In the genomic region with DNA sequence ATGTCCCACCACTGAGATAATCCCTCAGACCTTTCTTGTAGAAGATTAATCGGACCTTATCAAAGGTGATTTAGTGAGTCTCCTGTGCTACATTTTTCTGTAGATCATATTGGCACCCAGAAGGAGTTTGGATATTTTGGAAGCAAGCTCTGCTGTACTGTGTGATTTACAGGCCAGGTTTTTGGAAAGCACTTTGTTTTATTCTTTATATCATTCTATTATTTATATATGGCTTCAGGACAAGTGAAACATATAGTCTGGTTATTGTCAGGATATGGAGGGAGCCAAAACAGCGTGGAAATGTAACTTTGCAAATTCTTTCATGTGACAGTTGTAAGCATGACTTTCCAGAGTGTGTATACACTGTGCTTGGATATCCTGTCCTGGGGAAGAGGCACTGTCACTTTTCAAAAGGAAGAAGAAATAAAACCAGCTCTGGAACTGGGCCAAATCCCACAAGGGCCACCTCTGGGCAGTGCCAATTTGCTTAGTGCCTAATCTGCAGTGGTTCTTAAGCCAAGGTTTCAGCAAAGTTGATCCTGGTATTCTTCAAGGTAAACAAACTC, we compare ENCODE assay signal across 24 mouse cellular contexts.
DNase-seq lines count a peak whose midpoint lies in the region; ATAC-seq and TF ChIP-seq lines count a peak whose summit lies in the region.
"Had no signal": no experiment of that assay in that cellular context is flagged by ENCODE, and none has a peak within 500 bp of the region (broad histone marks: within the 10 kb centered on the region; RNA-seq: fewer than 3 reads in every experiment).

No protein-coding gene starts in this region.

- no peaks in the 10 kb centered on the region for H3K27me3 ChIP-seq in lung, embryonic 16.5 days (ENCODE audit: control insufficient read depth, insufficient read depth, low read depth, low read length)
- no peaks in the 10 kb centered on the region for H3K27me3 ChIP-seq in lung, postnatal 0 days (replicated peaks; ENCODE audit: insufficient read depth, low read length)
- H3K27me3 ChIP-seq in stomach, embryonic 14.5 days (ENCODE audit: control insufficient read depth, insufficient read depth, low read length), result no peaks in the 10 kb centered on the region
- no peaks in the 10 kb centered on the region for H3K27me3 ChIP-seq in stomach, postnatal 0 days (ENCODE audit: control insufficient read depth, insufficient read depth, low read length)
- H3K27me3 ChIP-seq: forebrain, embryonic 13.5 days; heart, embryonic 12.5 days; heart, embryonic 15.5 days had no signal

- H3K36me3 ChIP-seq in lung, embryonic 16.5 days (ENCODE audit: control insufficient read depth, insufficient read depth, low read length), result no peaks in the 10 kb centered on the region
- no peaks in the 10 kb centered on the region for H3K36me3 ChIP-seq in lung, postnatal 0 days (ENCODE audit: insufficient read depth, low read length)
- no peaks in the 10 kb centered on the region for H3K36me3 ChIP-seq in stomach, embryonic 14.5 days (ENCODE audit: control insufficient read depth, insufficient read depth, low read length)
- H3K36me3 ChIP-seq in stomach, postnatal 0 days (ENCODE audit: control insufficient read depth, insufficient read depth, low read length), result no peaks in the 10 kb centered on the region
- H3K36me3 ChIP-seq: forebrain, embryonic 10.5 days; heart, embryonic 12.5 days; heart, embryonic 15.5 days had no signal

- WGBS in lung, embryonic 16.5 days, result 55% methylated on average over 2 of the region's 2 CpGs
- WGBS in lung, postnatal 0 days, result 55% methylated on average over 2 of the region's 2 CpGs
- WGBS in stomach, embryonic 14.5 days, result 40% methylated on average over 2 of the region's 2 CpGs
- 48% methylated on average over 2 of the region's 2 CpGs for WGBS in stomach, postnatal 0 days

- H3K4me3 ChIP-seq in lung, embryonic 16.5 days (ENCODE audit: low read length), result no peak overlapping the region
- H3K4me3 ChIP-seq in lung, postnatal 0 days (ENCODE audit: low read depth, low read length), result no peak overlapping the region
- no peak overlapping the region for H3K4me3 ChIP-seq in stomach, embryonic 14.5 days (ENCODE audit: low read depth, low read length)
- no peak overlapping the region for H3K4me3 ChIP-seq in stomach, postnatal 0 days (ENCODE audit: low read depth, low read length)
- H3K4me3 ChIP-seq: forebrain, embryonic 10.5 days; forebrain, embryonic 13.5 days; heart, embryonic 12.5 days; heart, embryonic 15.5 days had no signal

- no peak for TF ChIP-seq CTCF in lung, postnatal 0 days (IDR thresholded peaks at IDR 0.05)
- TF ChIP-seq CTCF in stomach, postnatal 0 days (IDR thresholded peaks at IDR 0.05; ENCODE audit: low read depth), result no peak

- no peak for TF ChIP-seq EP300 in lung, postnatal 0 days (IDR thresholded peaks at IDR 0.05)
- no peak for TF ChIP-seq EP300 in stomach, postnatal 0 days (optimal IDR thresholded peaks at IDR 0.05)

- no peak overlapping the region for H3K9ac ChIP-seq in lung, embryonic 16.5 days (ENCODE audit: low read length)
- H3K9ac ChIP-seq in lung, postnatal 0 days (replicated peaks; ENCODE audit: low read depth), result no peak overlapping the region
- no peak overlapping the region for H3K9ac ChIP-seq in stomach, embryonic 14.5 days (replicated peaks; ENCODE audit: low read depth, low read length)
- no peak overlapping the region for H3K9ac ChIP-seq in stomach, postnatal 0 days (ENCODE audit: low read length)
- H3K9ac ChIP-seq: forebrain, embryonic 13.5 days; forebrain, postnatal 0 days; heart, embryonic 12.5 days; heart, embryonic 15.5 days; hindbrain, embryonic 14.5 days had no signal

- DNase-seq in heart, adult 11 months, result peak; percentile 58
- DNase-seq in heart, postnatal 14 days, result no peak
- DNase-seq in lung, postnatal 0 days (ENCODE audit: low spot score), result no peak
- no peak for DNase-seq in stomach, postnatal 0 days (ENCODE audit: low spot score)
- DNase-seq in frontal cortex, postnatal 25 days (ENCODE audit: low spot score in 2 of 2), result no peak
- DNase-seq in adrenal gland, postnatal 36 days, result no peak
- DNase-seq: adrenal gland, adult 8-10 months; adrenal gland, postnatal 25 days; cerebellum, adult 18-20 months; cerebellum, adult 9-10 months; cerebellum, postnatal 14 days; forebrain, postnatal 0 days; heart, adult 18-20 months; heart, postnatal 10 days; heart, postnatal 4 days had no signal

- H3K4me1 ChIP-seq in lung, embryonic 16.5 days (replicated peaks; ENCODE audit: control insufficient read depth, insufficient read depth, low read length), result no peaks in the 10 kb centered on the region
- no peaks in the 10 kb centered on the region for H3K4me1 ChIP-seq in lung, postnatal 0 days (ENCODE audit: insufficient read depth, low read depth, low read length)
- no peaks in the 10 kb centered on the region for H3K4me1 ChIP-seq in stomach, embryonic 14.5 days (ENCODE audit: control insufficient read depth, insufficient read depth, low read length)
- H3K4me1 ChIP-seq in stomach, postnatal 0 days (replicated peaks; ENCODE audit: control insufficient read depth, insufficient read depth), result no peaks in the 10 kb centered on the region
- H3K4me1 ChIP-seq: forebrain, embryonic 10.5 days; forebrain, embryonic 13.5 days; heart, embryonic 12.5 days had no signal

- ATAC-seq in lung, embryonic 16.5 days (ENCODE audit: low read depth), result 0 out of 2 replicates have a peak, but pooled peaks have one; percentile 31
- no peak for ATAC-seq in lung, postnatal 0 days
- ATAC-seq in stomach, embryonic 14.5 days (ENCODE audit: insufficient number of reproducible peaks, insufficient read depth, low FRiP score, low read depth), result peak; percentile 80
- peak; percentile 53; the same call in 1 of the 2 replicates for ATAC-seq in stomach, postnatal 0 days (ENCODE audit: low FRiP score, low TSS enrichment)
- ATAC-seq: activated CD4-positive, CD25-positive, alpha-beta regulatory T cell, adult 4 months; forebrain, embryonic 13.5 days; forebrain, postnatal 0 days; hindbrain, postnatal 0 days had no signal

- H3K9me3 ChIP-seq in lung, embryonic 16.5 days (ENCODE audit: control insufficient read depth, low read length), result no peaks in the 10 kb centered on the region
- H3K9me3 ChIP-seq in lung, postnatal 0 days (ENCODE audit: low read length), result no peaks in the 10 kb centered on the region
- no peaks in the 10 kb centered on the region for H3K9me3 ChIP-seq in stomach, embryonic 14.5 days (ENCODE audit: control insufficient read depth, low read depth, low read length)
- no peaks in the 10 kb centered on the region for H3K9me3 ChIP-seq in stomach, postnatal 0 days (ENCODE audit: control insufficient read depth, low read length)
- H3K9me3 ChIP-seq: forebrain, embryonic 10.5 days; forebrain, embryonic 13.5 days; heart, embryonic 12.5 days; heart, embryonic 15.5 days had no signal

- H3K4me2 ChIP-seq in lung, embryonic 16.5 days (ENCODE audit: low read depth, low read length), result no peak overlapping the region
- H3K4me2 ChIP-seq in lung, postnatal 0 days (replicated peaks; ENCODE audit: low read depth, low read length), result no peak overlapping the region
- H3K4me2 ChIP-seq in stomach, embryonic 14.5 days (replicated peaks; ENCODE audit: low read depth, low read length), result no peak overlapping the region
- no peak overlapping the region for H3K4me2 ChIP-seq in stomach, postnatal 0 days (replicated peaks; ENCODE audit: low read depth)
- H3K4me2 ChIP-seq: forebrain, embryonic 13.5 days; heart, embryonic 12.5 days; heart, embryonic 15.5 days; hindbrain, embryonic 14.5 days had no signal

- intact Hi-C loops in heart, postnatal 14 days (cut with DNase I), result no loop called here

- H3K27ac ChIP-seq in lung, embryonic 16.5 days (ENCODE audit: low read length), result no peak overlapping the region
- H3K27ac ChIP-seq in lung, postnatal 0 days (ENCODE audit: low read length), result no peak overlapping the region
- peak overlapping the region; percentile 21; the same call in 1 of the 2 replicates for H3K27ac ChIP-seq in stomach, embryonic 14.5 days (ENCODE audit: low read length)
- H3K27ac ChIP-seq in stomach, postnatal 0 days (replicated peaks), result no peak overlapping the region
- H3K27ac ChIP-seq: forebrain, embryonic 10.5 days; forebrain, embryonic 13.5 days; heart, embryonic 15.5 days; hindbrain, embryonic 14.5 days; hindbrain, postnatal 0 days had no signal
